Mouse (Mus musculus) left cerebral cortex, adult 8-10 months (tissue): ENCODE data around the gene Uck2. TPM values are rescaled to one million over a fixed set of nuclear protein-coding genes. Genes with fewer than 3 reads are reported as not detected.
A peak's percentile ranks its signal among the peaks of the same experiment; 100 is the strongest.

Experiments
- DNase-seq, 2 experiments: peaks; one replicate each; pipeline ENCODE4 v3.0.0; 2022; ENCODE audit warnings: low spot score in 2 of 2
- total RNA-seq, 4 experiments: library from RNA; stranded (reverse); gene quantifications; 2 replicates each; pipeline ENCODE4 v1.2.4; 2022

Uck2 gene
- total RNA-seq, 4 experiments from 2014 or later = 25.8 to 33.4 (median 29.2) TPM

GRCm38 (mm10) chr1:167284258-167284836, 773 bp downstream of the Uck2 start:
- DNase-seq = peak in 1 of 2 experiments; percentile 46

- peak; percentile 36 to 51 for DNase-seq
These were observed 1.5 kb downstream of the Uck2 start for GRCm38 (mm10) chr1:167283441-167284257.

- no peak for DNase-seq
These were observed 2.4 kb downstream of the Uck2 start for GRCm38 (mm10) chr1:167282768-167283167.

- DNase-seq = no peak
These were observed 3.0 kb downstream of the Uck2 start for GRCm38 (mm10) chr1:167282112-167282511.

- DNase-seq = no peak
These were observed 5.1 kb downstream of the Uck2 start for GRCm38 (mm10) chr1:167280061-167280460.

- no peak for DNase-seq
These were observed 5.9 kb downstream of the Uck2 start for GRCm38 (mm10) chr1:167279160-167279715.

- no peak for DNase-seq
These were observed 6.7 kb downstream of the Uck2 start for GRCm38 (mm10) chr1:167278395-167278794.

- DNase-seq = no peak
These were observed 10.3 kb downstream of the Uck2 start for GRCm38 (mm10) chr1:167274646-167275390.

GRCm38 (mm10) chr1:167273380-167274163, 11.5 kb downstream of the Uck2 start:
- DNase-seq = no peak

- DNase-seq = no peak
These were observed 13.3 kb downstream of the Uck2 start for GRCm38 (mm10) chr1:167271841-167272240.

- no peak for DNase-seq
These were observed 13.8 kb downstream of the Uck2 start for GRCm38 (mm10) chr1:167271304-167271703.

GRCm38 (mm10) chr1:167270342-167271111, 14.6 kb downstream of the Uck2 start:
- DNase-seq = no peak

GRCm38 (mm10) chr1:167269856-167270270, 15.3 kb downstream of the Uck2 start:
- peak; percentile 49 to 59 for DNase-seq

GRCm38 (mm10) chr1:167269350-167269811, 15.7 kb downstream of the Uck2 start:
- DNase-seq = no peak

GRCm38 (mm10) chr1:167268360-167269063, 16.6 kb downstream of the Uck2 start:
- no peak for DNase-seq

- DNase-seq = no peak
These were observed 18.4 kb downstream of the Uck2 start for GRCm38 (mm10) chr1:167266720-167267119.

GRCm38 (mm10) chr1:167265366-167265765, 19.8 kb downstream of the Uck2 start:
- no peak for DNase-seq

- DNase-seq = no peak
These were observed 22.6 kb downstream of the Uck2 start for GRCm38 (mm10) chr1:167262489-167263041.

GRCm38 (mm10) chr1:167261750-167262149, 23.4 kb downstream of the Uck2 start:
- no peak for DNase-seq
